Mouse (Mus musculus) brown adipose tissue, adult 24 weeks (tissue): ENCODE measurements around the gene Capn8. TPM values are rescaled to one million over a fixed set of nuclear protein-coding genes. Genes with fewer than 3 reads are reported as not detected.

Experiments used
- H3K27ac ChIP-seq: fragments of 200-500 bp; replicated peaks from 2 replicates; pipeline ENCODE4 v1.5.1; 2012; ENCODE audit warnings: low read depth, mild to moderate bottlenecking, low read length
- H3K4me1 ChIP-seq: fragments of 200-500 bp; 2 replicates; pipeline ENCODE4 v1.6.1; 2012; ENCODE audit warnings: low read length, mixed read lengths; ENCODE audit not compliant: control insufficient read depth, insufficient read depth, insufficient read length
- H3K4me3 ChIP-seq: fragments of 200-500 bp; 2 replicates; pipeline ENCODE4 v1.5.1; 2012; ENCODE audit warnings: low read depth, mild to moderate bottlenecking, low read length, moderate library complexity; ENCODE audit not compliant: insufficient read depth
- polyA plus RNA-seq: library from polyadenylated mRNA; stranded (reverse); fragments of >200 nt; gene quantifications from 2 replicates; pipeline ENCODE4 v1.2.4, GENCODE M21; 2012; ENCODE audit not compliant: missing spikeins, insufficient read depth, insufficient read length

Capn8 gene
- polyA plus RNA-seq, 1 experiment = not detected

GRCm38 (mm10) chr1:182533583-182533982, 31.2 kb upstream of the Capn8 start:
- no peak overlapping the region for H3K27ac ChIP-seq
- 0 out of 2 replicates have a peak, but pooled peaks cover 2% of the 10 kb centered on the region for H3K4me1 ChIP-seq
- no peak overlapping the region for H3K4me3 ChIP-seq

- H3K4me1 ChIP-seq = 0 out of 2 replicates have a peak, but pooled peaks cover 2% of the 10 kb centered on the region
- no peak overlapping the region for H3K27ac ChIP-seq
- H3K4me3 ChIP-seq = no peak overlapping the region
These were observed 29.7 kb upstream of the Capn8 start for GRCm38 (mm10) chr1:182535080-182535481.

GRCm38 (mm10) chr1:182539023-182539940, 25.5 kb upstream of the Capn8 start:
- Histone ChIP-seq H3K4me3 (peak overlapping the region; percentile 45), H3K4me1 (0 out of 2 replicates have a peak, but pooled peaks cover 2% of the 10 kb centered on the region), H3K27ac (peak overlapping the region; percentile 40; the same call in 1 of the 2 replicates)

- Histone ChIP-seq H3K4me3 (no peak overlapping the region), H3K27ac (no peak overlapping the region), H3K4me1 (no peaks in the 10 kb centered on the region)
These were observed 22.7 kb upstream of the Capn8 start for GRCm38 (mm10) chr1:182542110-182542509.

- no peak overlapping the region for H3K27ac ChIP-seq
- no peaks in the 10 kb centered on the region for H3K4me1 ChIP-seq
- H3K4me3 ChIP-seq = no peak overlapping the region
These were observed 21.7 kb upstream of the Capn8 start for GRCm38 (mm10) chr1:182543136-182543535.

- Histone ChIP-seq H3K4me3 (no peak overlapping the region), H3K27ac (no peak overlapping the region), H3K4me1 (no peaks in the 10 kb centered on the region)
These were observed 20.9 kb upstream of the Capn8 start for GRCm38 (mm10) chr1:182543906-182544305.

- Histone ChIP-seq H3K4me3 (no peak overlapping the region), H3K27ac (no peak overlapping the region), H3K4me1 (no peaks in the 10 kb centered on the region)
These were observed 14.0 kb upstream of the Capn8 start for GRCm38 (mm10) chr1:182550761-182551160.

- no peak overlapping the region for H3K4me3 ChIP-seq
- H3K27ac ChIP-seq = no peak overlapping the region
- no peaks in the 10 kb centered on the region for H3K4me1 ChIP-seq
These were observed 11.0 kb upstream of the Capn8 start for GRCm38 (mm10) chr1:182553649-182554375.

GRCm38 (mm10) chr1:182558271-182558670, 6.5 kb upstream of the Capn8 start:
- H3K4me3 ChIP-seq = no peak overlapping the region
- 0 out of 2 replicates have a peak, but pooled peaks cover 1% of the 10 kb centered on the region for H3K4me1 ChIP-seq

GRCm38 (mm10) chr1:182559530-182559929, 5.3 kb upstream of the Capn8 start:
- H3K4me3 ChIP-seq = no peak overlapping the region
- no peak overlapping the region for H3K27ac ChIP-seq
- 0 out of 2 replicates have a peak, but pooled peaks cover 4% of the 10 kb centered on the region for H3K4me1 ChIP-seq

More at GRCm38 (mm10) chr1:182558271-182558670, 6.5 kb upstream of the Capn8 start:
- no peak overlapping the region for H3K27ac ChIP-seq

GRCm38 (mm10) chr1:182560390-182561098, 4.3 kb upstream of the Capn8 start:
- no peak overlapping the region for H3K27ac ChIP-seq
- H3K4me1 ChIP-seq = 0 out of 2 replicates have a peak, but pooled peaks cover 4% of the 10 kb centered on the region
- H3K4me3 ChIP-seq = no peak overlapping the region

- Histone ChIP-seq H3K4me3 (no peak overlapping the region), H3K27ac (no peak overlapping the region), H3K4me1 (0 out of 2 replicates have a peak, but pooled peaks cover 4% of the 10 kb centered on the region)
These were observed 2.8 kb upstream of the Capn8 start for GRCm38 (mm10) chr1:182561945-182562514.

- H3K27ac ChIP-seq = no peak overlapping the region
- 0 out of 2 replicates have a peak, but pooled peaks cover 4% of the 10 kb centered on the region for H3K4me1 ChIP-seq
- no peak overlapping the region for H3K4me3 ChIP-seq
These were observed 2.0 kb upstream of the Capn8 start for GRCm38 (mm10) chr1:182562576-182563370.

- 0 out of 2 replicates have a peak, but pooled peaks cover 4% of the 10 kb centered on the region for H3K4me1 ChIP-seq
- H3K4me3 ChIP-seq = no peak overlapping the region
- no peak overlapping the region for H3K27ac ChIP-seq
These were observed 586 bp downstream of the Capn8 start for GRCm38 (mm10) chr1:182565351-182565835.
